Mouse (Mus musculus) gastrocnemius, postnatal 14 days (tissue): ENCODE measurements around the gene Flnb. TPM values are rescaled to one million over a fixed set of nuclear protein-coding genes. Genes with fewer than 3 reads are reported as not detected.
A peak's percentile ranks its signal among the peaks of the same experiment; 100 is the strongest.

Experiments
- DNase-seq: peaks from one replicate; pipeline ENCODE4 v3.0.0; 2021; ENCODE audit warnings: mixed read lengths
- intact Hi-C: fragments of 180-260 bp; cut with DNase I; formaldehyde crosslinking; loops from one replicate; pipeline ENCODE4 v1.15.1; 2025; ENCODE audit warnings: low total_unique reads
- total RNA-seq, 2 experiments: library from RNA; stranded (reverse); gene quantifications; 2 replicates each; pipeline ENCODE4 v1.2.3; 2021

Flnb gene
- total RNA-seq, 2 experiments from 2014 or later = 19.9 to 20.8 TPM

DNA sequence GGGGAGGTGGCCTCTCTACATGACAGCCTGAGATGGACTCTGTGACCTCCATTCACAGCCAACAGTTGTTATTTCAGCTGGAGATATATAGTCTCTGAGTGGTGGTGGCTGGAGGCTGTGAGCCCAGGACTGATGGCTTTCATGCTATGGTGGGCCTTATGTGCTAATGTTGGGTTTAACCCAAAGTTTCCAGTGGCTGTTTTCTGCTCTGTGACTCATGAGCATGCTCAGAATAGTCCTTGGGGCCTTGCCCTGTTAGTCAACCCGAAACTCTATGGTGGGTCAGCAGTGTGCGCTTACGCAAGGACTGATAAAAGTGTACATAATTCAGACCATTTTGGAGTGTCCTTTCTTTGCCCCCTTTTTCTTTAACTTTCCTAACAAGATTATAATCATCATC is 40.1 kb downstream of the Flnb start:
- DNase-seq = no peak
- intact Hi-C loops = no loop called here

DNA sequence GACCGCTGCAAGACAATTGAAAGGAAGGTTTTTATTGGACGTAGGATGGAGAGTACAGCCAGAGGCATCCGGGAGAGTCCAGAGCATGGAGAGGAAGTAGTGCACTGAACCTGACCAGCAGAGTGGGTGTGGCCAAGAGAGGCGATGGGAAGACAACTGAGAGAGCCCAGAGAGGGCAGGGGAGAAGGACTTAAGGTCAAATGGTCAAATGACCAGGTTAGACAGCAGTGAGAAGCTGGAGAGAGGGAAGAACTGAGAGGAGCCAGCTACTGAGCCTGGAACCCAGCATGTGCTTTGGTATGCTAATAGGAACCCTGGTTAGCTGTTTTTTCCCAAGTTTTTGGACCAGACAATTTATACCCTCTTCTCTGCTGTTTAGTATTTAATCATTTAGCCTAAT is 40.7 kb downstream of the Flnb start:
- intact Hi-C loops = no loop called here
- DNase-seq = no peak

DNA sequence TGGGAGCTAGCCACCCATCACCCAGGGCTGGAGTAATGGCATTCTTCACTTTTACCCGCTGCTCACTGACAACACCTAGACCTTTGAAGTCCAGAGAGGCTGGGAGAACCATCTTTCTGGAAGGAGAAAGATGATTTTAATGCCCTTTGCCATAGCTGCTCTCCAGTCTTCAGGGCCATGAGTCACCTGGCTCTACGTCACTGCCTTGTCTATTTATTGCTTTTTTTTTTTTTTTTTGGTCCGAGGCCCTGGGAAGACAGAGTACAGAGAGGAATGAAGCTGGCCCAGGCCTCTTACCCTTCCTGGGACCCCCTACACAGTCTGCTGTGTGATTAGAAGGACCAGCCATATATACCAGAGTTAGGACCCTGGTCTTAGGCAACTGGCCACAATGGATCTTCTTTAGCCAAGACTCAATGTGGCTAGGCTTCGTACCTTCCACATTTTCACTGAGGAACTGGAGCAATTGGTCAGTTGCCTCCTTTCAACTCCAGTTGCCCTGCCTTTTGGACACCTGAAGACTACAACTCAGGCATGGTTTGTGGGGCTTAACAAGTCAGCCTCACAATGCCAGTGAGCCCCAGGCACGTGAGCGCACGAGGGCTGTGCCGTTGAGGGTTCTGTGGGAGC is 42.9 kb downstream of the Flnb start:
- no peak for DNase-seq
- intact Hi-C loops = no loop called here

- intact Hi-C loops = no loop called here
- no peak for DNase-seq
Measured at GRCm38 (mm10) chr14:7861275-7861674, 43.5 kb downstream of the Flnb start.

GRCm38 (mm10) chr14:7862226-7862625 is 44.5 kb downstream of the Flnb start:
- intact Hi-C loops = no loop called here

GRCm38 (mm10) chr14:7863199-7863598 is 45.4 kb downstream of the Flnb start:
- intact Hi-C loops = no loop called here

More at GRCm38 (mm10) chr14:7862226-7862625, 44.5 kb downstream of the Flnb start:
- DNase-seq = no peak

DNA sequence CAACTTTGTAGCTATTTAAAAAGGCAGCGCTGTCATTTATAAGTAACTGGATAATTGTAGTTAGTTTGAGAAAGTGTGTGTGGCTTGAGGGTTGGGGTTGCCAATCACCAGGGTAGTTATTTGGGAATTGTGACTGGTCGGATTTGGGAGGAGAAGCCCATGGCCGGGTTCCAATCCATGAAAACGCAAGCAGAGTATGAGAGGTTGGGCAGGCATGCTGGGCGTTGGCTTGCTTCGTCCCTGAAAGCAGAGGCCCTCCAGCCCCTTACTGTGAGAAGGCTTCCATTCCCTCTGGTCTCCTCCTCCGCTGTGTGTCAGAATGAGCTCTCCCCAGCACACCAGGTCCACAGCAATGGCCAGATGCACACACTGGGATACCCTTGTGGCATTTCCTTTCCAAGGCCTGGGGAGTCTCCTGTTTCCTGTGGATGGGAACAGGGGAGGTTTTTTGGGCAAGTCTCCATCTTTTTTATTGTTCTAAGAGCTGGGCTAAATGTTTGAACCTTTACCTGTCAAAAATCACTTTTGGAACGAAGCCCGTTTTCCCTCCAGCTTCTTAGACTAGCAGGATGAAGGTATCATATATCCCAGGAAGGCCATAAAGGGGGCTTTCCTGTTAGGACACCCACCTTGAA is 46.2 kb downstream of the Flnb start:
- intact Hi-C loops = no loop called here
- DNase-seq = peak; percentile 19

More at GRCm38 (mm10) chr14:7863199-7863598, 45.4 kb downstream of the Flnb start:
- no peak for DNase-seq

GRCm38 (mm10) chr14:7864506-7864899 is 46.7 kb downstream of the Flnb start:
- intact Hi-C loops = no loop called here
- DNase-seq = no peak

DNA sequence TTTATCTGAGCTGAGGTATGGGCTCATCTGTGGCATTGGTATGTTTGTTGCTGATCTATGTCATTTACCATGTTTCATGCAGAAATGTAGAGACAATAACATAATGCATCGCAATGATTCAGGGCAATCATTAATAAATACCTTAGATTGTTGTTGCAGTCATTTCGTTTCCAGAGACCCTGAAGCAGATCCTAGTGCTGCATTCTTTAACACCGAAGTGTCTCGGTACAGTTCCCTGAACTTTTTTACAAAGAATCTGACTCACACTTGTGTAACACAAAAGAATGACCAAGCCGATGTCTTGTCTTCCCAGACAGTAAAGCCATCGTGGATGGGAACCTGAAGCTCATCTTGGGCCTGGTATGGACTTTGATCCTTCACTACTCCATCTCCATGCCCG is 49.5 kb downstream of the Flnb start:
- DNase-seq = no peak
- intact Hi-C loops = no loop called here

DNA sequence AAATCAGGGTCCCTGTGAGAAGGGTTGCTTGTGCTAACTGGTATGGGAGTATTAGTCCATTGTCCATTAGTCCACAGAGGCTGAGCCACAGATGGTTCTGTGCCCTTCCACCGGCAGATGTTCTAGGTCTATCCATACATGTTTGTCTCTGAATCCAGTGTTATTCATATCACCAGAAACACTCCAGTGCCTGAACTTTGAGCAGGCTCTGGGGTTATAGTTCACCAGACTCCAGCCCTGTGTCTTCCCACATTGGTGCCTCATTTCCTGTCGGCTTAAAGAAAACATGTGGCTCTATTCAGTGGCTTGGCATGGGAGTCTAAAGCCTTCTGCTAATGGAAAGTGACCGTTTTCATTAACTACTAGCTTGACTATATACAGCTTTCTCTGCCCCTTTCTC is 50.1 kb downstream of the Flnb start:
- no peak for DNase-seq
- intact Hi-C loops = no loop called here

GRCm38 (mm10) chr14:7869796-7870195 is 52.0 kb downstream of the Flnb start:
- intact Hi-C loops = no loop called here
- no peak for DNase-seq

DNA sequence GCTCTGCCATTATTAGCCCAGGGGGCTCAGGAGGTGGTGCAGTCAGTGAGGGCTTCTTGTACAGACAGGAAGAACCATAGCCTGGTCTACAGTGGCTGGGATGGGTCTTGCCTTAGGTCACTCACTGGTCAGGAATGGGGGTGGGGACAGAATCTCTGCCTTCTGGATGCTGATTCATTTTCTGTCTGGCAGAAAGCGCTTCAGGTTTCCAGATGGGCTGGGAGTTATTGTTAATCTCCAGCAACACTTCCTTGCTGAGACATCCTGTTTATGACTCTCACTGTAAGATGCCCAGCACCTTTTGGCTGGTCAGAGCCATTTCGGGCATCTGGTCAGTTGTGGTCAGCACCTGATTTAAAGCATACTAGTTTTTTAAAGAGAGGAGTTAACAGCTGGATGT is 55.8 kb downstream of the Flnb start:
- intact Hi-C loops = no loop called here
- DNase-seq = no peak

GRCm38 (mm10) chr14:7874495-7874894 is 56.7 kb downstream of the Flnb start:
- DNase-seq = no peak
- intact Hi-C loops = no loop called here

DNA sequence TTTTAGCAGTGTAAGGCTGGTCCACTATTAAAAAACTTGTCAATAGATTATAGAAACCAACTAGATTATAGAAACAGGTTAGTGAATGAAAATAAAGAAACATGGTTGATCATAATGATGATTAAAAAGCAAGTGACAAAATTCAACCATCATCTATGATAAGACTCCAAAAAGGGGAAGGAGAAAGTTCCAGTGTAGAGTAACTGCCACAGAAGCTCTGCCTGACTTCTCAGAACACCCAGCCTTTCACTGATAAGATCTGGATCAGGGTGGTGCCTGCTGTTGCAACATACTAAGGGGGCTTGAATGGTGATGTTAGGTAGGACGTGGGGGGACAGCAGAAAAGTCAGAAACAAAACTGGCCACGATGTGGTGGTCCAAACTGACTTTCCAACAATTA is 60.2 kb downstream of the Flnb start:
- intact Hi-C loops = no loop called here
- DNase-seq = no peak

DNA sequence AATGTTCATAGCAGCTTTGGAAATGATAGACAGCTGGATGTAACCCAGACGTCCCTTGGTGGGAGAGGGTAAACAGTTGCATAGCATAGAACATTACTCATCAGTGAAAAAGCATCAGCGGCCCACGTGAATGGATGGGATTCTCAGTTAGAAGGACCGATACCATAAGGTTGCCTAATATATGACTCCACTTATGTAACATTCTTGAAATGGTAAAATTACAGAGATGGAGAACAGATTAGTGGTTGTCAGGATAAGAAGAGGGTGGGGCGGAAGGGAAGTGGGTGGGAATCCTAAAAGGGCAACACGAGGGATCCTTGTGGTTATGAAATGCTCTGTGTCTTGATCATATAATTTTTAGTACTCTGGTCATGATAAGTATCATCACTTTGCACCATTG is 62.6 kb downstream of the Flnb start:
- intact Hi-C loops = loop anchor here (5.0 kb wide), 1 partner anchor 38 kb away; no protein-coding TSS in a partner anchor
- no peak for DNase-seq

DNA sequence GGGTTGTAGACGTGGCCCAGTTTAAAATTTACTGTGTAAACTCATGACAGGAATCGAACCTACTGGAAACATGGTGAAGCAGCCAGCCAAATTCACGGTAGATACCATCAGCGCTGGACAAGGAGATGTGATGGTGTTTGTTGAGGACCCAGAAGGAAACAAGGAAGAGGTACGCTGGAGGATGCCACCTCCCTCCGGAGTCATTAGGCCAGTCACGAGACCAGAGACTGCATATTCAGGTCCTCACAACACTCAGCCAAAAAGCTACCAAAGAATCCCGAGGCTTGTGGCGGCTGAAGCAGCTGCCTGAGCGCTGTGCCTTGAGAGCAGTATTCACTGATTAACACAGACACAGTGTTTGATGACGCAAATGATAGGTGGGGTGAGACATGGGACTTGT is 63.8 kb downstream of the Flnb start:
- intact Hi-C loops = loop anchor here (5.0 kb wide), 1 partner anchor 39 kb away; no protein-coding TSS in a partner anchor
- no peak for DNase-seq

DNA sequence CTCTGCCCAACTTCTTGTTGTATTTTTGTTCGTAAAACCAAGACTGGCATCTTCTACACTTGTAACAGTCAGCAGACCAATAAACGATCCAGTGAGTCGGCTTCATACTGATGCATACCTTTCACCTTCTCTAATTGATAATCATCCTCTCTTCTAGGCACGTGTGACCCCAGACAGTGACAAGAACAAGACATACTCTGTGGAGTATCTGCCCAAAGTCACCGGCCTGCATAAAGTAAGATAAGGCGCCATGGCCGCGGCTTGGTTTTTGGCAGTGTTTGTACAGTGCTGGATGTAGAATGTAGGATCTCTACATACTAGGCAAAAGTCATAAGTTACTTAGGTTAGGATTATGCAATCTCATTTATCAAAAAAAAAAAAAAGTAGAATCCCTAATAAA is 64.3 kb downstream of the Flnb start:
- intact Hi-C loops = loop anchor here (5.0 kb wide), 1 partner anchor 40 kb away; no protein-coding TSS in a partner anchor
- no peak for DNase-seq

DNA sequence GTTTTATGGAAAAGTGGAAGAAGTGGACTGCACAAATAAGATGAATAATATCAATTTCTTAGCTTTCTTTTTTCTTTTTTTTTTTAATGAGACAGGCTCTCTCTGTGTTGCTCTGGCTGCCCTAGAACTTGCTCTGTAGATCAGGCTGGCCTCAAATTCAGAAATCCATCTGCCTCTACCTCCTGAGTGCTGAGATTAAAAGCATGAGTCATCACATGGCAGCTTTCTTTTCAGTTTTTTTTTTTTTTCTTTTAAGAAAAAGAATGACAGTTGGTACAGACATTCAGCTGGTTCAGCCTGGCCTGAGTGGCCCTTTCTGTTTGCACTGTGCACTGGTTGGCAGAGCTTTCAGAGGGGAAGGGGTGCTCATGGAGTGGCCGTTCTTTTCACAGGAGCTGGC is 66.4 kb downstream of the Flnb start:
- no peak for DNase-seq
- intact Hi-C loops = loop anchor here (5.0 kb wide), 1 partner anchor 42 kb away; no protein-coding TSS in a partner anchor

DNA sequence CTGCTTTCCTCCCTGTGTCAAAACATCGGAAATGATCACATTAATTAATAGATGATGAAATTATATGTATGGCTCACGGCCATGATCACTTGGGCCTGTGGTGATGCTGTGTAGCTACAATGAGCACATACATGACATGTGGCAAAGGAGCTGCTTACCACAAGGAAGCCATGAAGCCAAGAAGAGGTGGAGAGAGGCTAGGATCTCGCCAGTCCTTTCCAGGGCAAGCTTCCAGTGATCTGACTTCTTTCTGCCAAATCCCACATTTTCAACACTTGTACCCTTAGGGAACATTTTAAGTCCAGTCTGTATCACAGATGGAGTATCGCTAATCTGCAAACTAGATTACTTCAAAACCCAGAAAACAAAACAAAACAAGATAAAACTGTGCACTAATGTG is 67.1 kb downstream of the Flnb start:
- DNase-seq = no peak
- intact Hi-C loops = loop anchor here (5.0 kb wide), 1 partner anchor 43 kb away; no protein-coding TSS in a partner anchor

- intact Hi-C loops = no loop called here
- DNase-seq = no peak
Measured at GRCm38 (mm10) chr14:7885540-7885939, 67.8 kb downstream of the Flnb start.

- no peak for DNase-seq
- intact Hi-C loops = no loop called here
Measured at GRCm38 (mm10) chr14:7886008-7886407, 68.3 kb downstream of the Flnb start.
